In the genomic region with DNA sequence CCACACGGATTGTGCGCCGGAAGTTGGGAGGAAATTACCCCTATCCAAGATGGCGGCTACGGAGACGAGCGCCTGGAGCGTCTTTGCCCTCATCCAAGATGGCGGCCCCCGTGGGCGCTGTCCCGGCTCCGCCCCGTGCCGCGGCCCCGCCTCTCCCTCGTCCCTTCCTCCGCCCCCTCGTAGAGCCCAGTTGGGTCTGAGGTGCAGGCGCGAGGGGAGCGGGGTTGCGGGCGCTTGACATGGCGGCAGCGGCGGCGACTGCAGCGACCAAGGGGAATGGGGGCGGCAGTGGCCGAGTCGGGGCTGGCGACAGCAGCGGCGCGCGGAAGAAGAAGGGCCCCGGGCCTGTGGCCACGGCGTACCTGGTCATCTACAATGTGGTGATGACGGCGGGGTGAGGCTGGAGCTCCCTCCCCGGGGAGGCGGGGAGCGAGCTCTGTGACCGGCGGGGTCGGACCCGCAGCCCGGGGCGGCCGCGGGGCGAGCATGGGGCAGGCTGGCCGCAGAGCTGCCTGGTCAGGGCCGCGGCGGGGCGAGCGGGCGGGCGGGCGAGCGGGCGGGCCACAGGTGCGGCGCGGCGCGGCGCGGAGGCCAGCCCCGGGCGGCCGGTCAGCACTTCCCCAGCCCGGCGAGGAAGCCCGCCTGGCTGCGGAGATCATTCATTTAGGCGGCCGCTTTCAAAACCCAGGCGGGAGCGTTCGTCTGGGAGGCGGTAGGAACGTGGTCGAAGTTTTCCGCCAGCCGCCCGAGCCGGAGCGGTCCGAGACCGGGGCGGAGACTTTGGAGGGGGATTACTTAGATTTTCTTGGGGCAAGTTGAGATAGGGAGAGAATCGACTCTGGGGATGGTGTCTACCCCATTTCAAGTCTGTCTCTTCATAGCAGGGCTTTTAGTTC, we compare ENCODE assay signal across 8 mouse cellular contexts. TPM values are rescaled to one million over a fixed set of nuclear protein-coding genes. Genes with fewer than 3 reads are reported as not detected.
DNase-seq lines count a peak whose midpoint lies in the region; ATAC-seq lines count a peak whose summit lies in the region.

Gene Hacd2, plus strand, starts transcription at position 187 of the 896 bp plus-strand sequence.

- peak within 1 kb of the TSS; percentile 63 for H3K27ac ChIP-seq in intestine, embryonic 14.5 days (ENCODE audit: low read depth)

- DNase-seq in adrenal gland, adult (ENCODE audit: inconsistent age in 2 of 2, low spot score in 1 of 2): peak; percentile 97 to 99
- peak; percentile 97 for DNase-seq in embryo, embryonic 10.5 days (ENCODE audit: low spot score)
- DNase-seq in gastrocnemius, postnatal 25 days: peak; percentile 94
- DNase-seq in intestine, embryonic 14.5 days (ENCODE audit: low spot score): peak; percentile 97
- peak; percentile 94 to 95 for DNase-seq in left cerebral cortex, postnatal 14 days (ENCODE audit: low spot score in 2 of 2)
- DNase-seq in mesoderm, embryonic 11.5 days (ENCODE audit: low read depth, low spot score): peak; percentile 95
- peak; percentile 89 to 92 for DNase-seq in right cerebral cortex, postnatal 36 days (ENCODE audit: low spot score in 2 of 2)
- DNase-seq in yolk sac, embryonic 10.5 days (ENCODE audit: low spot score): peak; percentile 98

- under 1% methylated on average over 76 of the region's 97 CpGs for WGBS in intestine, embryonic 14.5 days

- peak within 1 kb of the TSS; percentile 85 for H3K9ac ChIP-seq in intestine, embryonic 14.5 days (ENCODE audit: low read length)

- intact Hi-C loops in left cerebral cortex, postnatal 14 days (cut with DNase I): no loop called here

- peak within 1 kb of the TSS; percentile 84 for H3K4me3 ChIP-seq in intestine, embryonic 14.5 days (ENCODE audit: low read depth, low read length)

- H3K4me2 ChIP-seq in intestine, embryonic 14.5 days (ENCODE audit: low read length): peak within 1 kb of the TSS; percentile 67

- H3K4me1 ChIP-seq in intestine, embryonic 14.5 days (replicated peaks; ENCODE audit: control insufficient read depth, insufficient read depth, low read length): peaks cover 5% of the 10 kb centered on the region; the same call in 1 of the 2 replicates

- H3K9me3 ChIP-seq in intestine, embryonic 14.5 days (ENCODE audit: control insufficient read depth, low read length): no peaks in the 10 kb centered on the region

- no peaks in the 10 kb centered on the region for H3K27me3 ChIP-seq in intestine, embryonic 14.5 days (replicated peaks; ENCODE audit: control insufficient read depth, insufficient read depth, low read length)

- peaks cover 4% of the 10 kb centered on the region for H3K36me3 ChIP-seq in intestine, embryonic 14.5 days (ENCODE audit: control insufficient read depth, insufficient read depth, low read length)

- peak; percentile 99 for ATAC-seq in intestine, embryonic 14.5 days (replicated peaks; ENCODE audit: low FRiP score, low TSS enrichment, low read depth)

RNA-seq across cellular contexts. Expression of gene Hacd2, which starts in this region (rescaled TPM):
- total RNA-seq in gastrocnemius, postnatal 25 days (2021): 1 to 10 TPM; 1.0 to 3.7 TPM
- polyA plus RNA-seq in intestine, embryonic 14.5 days (2014; fragmentation: Nextera tagmentation; extraction: Ambion mirVana): 45.4 and 53.7 TPM in 2 replicates
- 10 to 100 TPM; 27.6 to 33.0 TPM for total RNA-seq in left cerebral cortex, postnatal 14 days (2021)

Comparison
In these comparisons a context has a peak if more than half of its experiments do, and no peak if none do; other contexts are left out.
1. Peak in every context shown above with its lines: DNase-seq, ATAC-seq, H3K4me3 ChIP-seq and H3K27ac ChIP-seq.
2. RNA of gene Hacd2 (total RNA-seq): 27.6 to 33.0 TPM in left cerebral cortex, postnatal 14 days; 1.0 to 3.7 TPM in gastrocnemius, postnatal 25 days; every median in the first group is over 4 times any median in the second.